Mouse (Mus musculus) forelimb bud, embryonic 11.5 days (tissue): ENCODE measurements around the gene Stn1.

ENCODE experiments used
- DNase-seq: peaks from one replicate; pipeline ENCODE4 v3.0.0-alpha.2; 2012; ENCODE audit warnings: low read depth, low spot score

Stn1 gene

DNA sequence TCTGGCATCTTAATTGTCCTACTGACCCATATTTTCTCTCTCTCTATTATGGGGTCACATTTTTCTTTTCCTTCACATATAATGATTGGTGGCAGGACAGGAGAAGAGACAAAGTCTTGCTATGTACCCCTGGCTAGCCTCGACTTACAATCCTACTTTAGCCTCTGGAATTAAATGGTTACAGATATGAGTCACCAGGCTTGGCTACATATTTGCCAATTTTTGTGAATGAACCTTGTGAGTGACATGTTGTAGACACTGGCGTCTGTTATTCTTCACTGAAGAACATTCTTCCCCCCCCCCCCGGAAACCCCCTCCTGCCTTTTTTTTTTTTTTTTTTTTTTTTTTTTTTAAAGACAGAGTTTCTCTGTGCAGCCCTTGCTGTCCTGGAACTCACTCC is 54.0 kb downstream of the Stn1 start:
- no peak for DNase-seq

DNA sequence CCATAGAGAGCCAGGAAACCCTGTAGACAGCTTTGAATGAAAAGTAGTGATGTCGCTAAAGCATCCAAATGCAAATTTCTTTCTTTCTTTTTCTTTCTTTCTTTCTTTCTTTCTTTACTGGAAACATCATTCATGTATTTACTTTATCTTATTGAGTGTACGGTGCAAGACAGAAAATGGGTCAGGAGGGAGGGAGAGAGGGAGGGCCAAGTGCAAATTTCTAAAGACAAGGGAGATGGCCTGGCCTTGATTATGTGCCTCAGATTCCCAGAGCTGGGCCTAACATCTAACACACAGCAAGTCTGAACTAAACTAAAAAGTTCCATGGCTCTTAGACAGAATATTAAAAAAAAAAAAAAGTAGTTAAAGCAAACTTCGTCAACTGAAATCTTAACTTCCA is 63.9 kb downstream of the Stn1 start:
- no peak for DNase-seq

DNA sequence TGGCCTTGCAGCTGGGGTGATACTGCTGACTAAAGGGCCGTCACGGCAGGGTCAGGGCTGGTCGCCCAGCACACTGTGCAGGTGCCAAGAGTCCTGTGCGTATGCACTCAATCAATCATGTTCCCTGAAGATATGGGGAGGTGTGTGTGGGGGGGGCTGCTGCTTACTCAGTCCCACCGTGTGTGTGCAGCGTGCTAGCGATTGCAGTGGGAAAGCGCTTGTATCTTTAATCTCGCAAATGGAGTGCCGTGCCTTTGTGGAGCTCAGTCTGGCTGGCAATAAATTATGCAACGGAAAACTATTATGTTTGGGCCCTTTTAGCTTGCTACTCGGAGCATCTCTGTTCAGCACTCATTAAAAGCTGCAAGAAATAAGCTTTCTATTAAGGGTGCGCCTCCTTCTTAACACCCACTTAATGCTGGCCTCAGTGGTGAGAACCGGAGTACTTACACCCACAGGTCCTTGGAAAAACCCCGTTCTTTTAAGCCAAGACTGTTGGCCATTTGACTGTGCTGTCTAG is 64.4 kb downstream of the Stn1 start:
- DNase-seq, result no peak

DNA sequence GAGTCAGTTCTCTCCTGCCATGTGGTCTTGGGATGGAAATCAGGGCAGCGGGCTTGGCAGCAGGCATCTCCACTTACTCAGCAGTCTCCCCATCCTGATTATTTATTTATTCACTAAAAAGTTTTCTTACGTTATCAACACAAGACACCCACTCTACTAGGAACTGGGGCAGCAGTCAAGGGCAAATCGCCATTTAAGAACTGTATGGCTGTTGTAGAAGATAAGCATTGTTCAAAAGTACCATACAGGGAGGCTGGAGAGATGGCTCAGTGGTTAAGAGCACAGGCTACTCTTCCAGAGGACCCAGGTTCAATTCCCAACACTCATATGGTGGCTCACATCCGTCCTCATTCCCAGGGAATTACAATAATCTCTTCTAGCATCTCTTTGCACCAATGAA is 65.5 kb downstream of the Stn1 start:
- DNase-seq, result no peak

DNA sequence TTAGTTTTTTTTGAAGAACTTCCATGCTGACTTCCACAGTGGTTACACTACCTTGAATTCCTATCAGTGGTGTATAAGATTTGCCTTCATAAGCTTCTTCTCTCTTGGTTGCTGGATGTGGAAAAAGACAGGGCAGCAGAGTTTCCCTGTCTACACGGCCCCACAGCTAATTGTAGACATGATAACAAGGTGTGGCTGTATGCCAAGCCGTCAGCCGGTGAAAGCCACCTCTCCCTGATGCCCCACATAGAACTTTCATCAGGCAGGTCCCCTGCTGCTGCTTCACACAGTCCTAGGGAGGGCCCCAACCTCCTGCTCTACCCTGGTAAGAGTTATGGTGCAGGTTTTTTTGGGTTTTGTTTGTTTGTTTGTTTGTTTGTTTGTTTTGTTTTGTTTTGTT is 68.6 kb downstream of the Stn1 start:
- no peak for DNase-seq

DNA sequence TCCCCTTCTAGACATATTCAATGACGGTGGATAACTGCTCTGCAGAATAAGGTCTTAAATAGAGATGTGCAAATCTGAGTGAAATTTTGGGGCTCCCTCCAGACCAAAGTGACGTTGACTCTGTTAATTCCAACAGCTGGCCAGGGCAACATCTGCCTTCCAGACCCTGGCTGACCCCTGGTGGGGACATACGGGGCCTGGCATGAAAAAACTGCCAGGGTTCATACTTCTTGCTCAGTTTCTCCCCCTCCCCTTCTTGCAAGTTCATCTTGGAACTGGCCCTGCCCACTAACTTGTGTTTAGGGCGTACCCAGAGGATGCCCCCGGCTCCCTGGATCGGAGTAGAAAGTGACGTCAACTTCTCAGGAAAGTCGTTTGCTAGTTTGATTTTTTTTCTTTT is 70.5 kb downstream of the Stn1 start:
- DNase-seq, result no peak

DNA sequence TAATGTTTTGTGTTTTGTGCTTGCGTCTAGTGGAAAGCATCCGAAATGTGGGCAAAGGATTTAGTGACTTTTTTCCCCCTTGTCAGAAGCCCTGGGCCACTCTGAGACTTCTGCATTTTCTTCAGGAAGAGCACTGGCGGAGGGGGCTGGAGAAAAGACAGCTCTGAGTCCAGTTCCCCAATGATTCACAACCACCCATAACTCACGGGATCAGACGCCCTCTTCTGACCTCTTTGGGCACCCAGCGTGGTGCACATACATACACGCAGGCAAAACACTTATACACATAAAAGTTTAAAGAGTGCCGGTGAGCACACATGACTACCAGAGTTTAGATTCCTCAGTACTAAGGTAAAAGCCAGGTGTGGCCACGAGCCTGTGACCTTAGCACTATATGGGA is 71.8 kb downstream of the Stn1 start:
- DNase-seq, result no peak

DNA sequence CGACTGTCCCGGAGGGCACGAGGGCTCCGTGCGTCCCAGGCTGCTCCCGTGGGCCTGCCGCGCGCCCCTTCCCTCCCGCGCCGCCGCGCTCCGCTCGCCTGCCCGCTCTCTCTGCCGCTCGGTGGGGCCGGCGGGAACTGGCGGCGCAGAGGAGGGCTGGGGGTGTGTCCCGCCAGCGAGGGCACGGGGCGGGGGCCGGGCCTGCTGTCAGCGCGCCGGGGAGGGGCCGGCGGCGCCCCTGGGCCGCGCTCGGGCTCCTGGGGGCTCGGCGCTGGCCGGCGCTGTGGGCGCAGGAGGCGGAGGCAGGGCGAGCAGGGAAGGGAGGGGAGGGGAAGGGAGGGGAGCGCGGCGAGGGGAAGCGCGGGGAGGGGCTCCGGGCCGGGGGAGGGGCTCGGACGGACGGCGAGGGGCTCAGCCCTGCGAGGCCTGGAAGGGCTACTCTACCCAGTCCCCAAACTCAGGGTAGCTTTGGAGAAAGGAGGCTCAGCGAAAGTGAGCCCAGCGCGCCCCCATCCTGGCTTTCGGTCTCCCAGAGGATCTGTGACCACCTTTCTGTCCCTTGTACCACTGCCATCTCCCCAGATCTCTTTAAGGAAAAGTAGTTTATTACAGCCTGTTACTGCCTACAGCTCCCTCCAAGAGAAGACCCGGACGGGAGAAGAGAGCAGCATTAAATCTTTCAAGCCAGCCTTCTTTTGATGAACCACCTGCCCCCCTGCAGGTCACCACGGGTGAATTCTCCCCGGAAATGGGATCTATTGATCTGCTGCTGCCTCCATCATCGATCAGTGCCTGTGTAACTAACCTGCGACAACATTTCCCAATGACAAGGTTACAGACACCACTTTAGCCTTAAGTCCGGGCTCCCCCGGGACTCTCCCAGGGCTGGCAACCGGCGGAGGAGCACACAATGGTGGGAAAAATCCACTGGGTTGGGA is 72.7 kb downstream of the Stn1 start, which contains the start of gene Sh3pxd2a:
TSS of gene Sh3pxd2a (minus strand) at position 98 of the 938 bp plus-strand sequence.
- DNase-seq, result peak; percentile 73

DNA sequence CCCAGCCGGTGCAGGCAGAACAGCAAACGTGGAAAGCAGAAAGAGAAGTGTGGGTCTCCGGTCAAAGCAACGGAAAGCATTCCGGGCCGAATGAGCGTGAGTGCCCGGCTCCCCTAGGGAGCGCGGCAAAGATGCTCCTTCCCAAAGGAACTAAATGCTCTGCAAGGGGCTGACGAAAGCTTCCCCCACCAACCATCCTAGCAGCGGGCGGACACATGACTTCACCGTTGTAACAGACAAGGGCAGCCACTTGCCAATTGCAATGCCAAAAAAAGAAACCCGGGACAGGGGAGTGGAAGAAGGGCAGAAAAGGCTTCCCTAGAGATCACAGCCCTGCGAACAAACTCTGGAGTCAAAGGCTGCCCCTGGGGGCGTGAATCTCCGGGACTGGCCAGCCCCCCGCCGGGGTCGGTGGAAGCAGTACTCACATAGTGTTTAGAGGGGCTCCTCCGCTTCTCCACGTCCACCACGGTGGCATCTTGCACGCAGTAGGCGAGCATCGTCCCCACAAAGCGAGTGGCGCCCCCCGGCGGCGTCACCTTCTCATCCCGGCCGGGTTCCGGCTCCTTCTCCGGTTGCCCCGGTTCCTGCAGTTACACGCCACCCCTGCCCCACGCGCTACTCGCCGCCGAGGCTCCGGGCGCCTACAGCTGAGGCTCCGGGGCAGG is 73.5 kb downstream of the Stn1 start:
- DNase-seq, result peak; percentile 60

DNA sequence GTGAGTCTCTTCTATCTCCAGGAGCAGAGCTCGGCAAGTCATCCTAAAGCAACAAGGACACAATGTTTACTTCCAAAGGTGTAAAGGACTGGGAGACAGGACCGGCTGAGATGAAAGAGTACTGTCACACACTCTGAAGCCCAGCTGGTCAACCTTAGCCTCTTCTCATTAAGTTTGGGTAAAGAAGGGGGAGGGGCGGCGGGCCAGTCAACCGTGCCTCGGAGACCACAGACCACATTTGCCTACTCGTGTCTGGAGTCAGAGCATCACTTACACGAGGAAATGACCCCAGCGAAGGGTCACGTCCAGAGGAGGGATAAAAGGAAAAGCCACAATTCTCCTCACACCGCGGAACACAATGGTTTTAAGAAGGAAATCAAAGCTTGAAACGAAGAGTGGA is 74.1 kb downstream of the Stn1 start:
- no peak for DNase-seq

DNA sequence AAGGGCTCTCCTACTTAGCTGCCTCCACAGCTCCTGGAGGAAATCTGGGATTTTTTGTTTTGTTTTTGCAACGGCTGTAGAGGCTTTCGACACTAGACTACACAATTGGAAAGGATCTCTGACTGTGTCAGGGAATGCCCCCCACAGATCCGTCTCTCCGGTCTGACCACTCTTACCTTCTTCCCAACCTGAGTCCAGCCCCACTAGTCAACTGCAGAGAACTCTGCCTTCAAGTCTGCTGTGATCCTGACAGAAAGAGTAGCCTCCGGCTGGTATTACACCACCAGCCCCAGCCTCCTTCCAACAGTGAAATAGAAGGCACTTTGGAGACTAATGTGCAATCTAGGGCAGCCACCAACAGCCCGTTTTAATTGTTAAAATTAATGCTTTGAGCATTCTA is 74.6 kb downstream of the Stn1 start:
- no peak for DNase-seq

DNA sequence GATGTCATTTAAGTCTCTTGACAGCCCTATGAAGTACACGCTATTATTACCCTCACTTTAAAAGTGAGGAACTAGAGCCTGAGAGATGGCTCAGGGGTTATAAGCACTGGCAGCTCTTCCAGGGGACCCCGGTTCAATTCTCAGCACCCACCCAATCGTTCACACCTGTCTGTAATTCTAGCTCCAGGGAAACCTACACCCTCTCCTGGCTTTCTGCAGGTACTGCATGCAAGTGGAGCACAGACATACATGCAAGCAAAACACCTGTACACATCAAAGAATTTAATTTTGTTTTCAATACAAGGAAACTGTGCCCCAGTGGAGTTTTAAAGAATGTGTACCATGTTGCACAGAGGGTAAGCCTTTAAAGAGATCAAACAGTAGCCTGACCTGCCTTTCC is 75.5 kb downstream of the Stn1 start:
- DNase-seq, result no peak

DNA sequence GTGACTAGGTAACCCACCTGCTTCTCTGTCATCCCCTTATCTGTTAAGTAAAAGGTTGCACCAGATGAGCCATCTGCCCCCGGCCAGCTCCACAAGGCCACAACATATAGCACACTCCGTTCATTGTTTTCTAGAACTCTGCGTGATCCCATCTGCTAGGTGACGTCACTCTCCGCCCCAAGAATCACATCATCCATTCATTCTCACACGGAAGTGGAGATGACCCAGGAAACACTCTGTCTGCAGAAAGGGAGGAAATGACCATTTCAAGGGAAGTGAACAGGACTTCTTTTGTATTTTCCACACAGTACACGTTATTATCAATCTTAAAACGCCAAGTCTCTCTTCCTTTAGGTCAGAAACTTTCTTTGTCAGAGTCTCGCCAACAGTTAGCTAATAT is 75.9 kb downstream of the Stn1 start:
- no peak for DNase-seq

DNA sequence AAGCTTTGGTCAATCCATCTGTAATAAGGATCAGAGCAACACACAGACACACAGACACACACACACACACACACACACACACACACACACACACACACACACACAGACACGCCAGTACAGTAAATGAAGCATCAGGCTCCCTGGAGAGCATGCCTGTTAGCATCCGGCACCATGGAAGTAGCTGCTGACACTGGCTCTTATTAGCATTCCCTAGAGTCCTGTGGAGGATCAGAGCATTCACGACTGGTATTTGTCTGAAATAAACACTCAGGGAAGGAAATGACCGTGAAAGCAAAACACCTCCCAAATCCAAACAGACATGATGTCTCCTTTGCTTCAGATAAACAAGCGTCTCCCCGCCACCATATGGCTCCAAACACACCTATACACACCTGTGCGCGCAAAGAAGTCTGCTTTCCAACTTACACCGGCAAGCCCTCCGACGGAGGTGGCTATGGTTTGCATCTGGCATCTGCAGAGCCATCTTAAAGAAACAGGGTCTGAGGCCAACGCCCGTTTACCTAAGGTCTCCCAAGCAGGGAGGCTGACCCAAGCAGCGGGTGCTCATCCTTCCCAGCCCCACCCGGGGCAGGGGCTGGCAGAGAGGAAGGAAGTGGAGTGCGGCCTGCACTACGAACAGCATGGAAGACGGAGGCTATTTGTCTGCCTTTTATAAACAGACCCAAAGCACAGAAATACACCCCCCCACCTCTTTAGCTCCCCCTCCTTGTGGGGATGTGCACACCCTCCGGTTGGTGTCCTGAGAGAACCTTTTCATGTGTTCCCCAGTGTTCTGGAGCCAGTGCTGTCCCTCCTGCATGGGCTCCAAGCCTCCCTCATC is 77.0 kb downstream of the Stn1 start:
- DNase-seq, result no peak

DNA sequence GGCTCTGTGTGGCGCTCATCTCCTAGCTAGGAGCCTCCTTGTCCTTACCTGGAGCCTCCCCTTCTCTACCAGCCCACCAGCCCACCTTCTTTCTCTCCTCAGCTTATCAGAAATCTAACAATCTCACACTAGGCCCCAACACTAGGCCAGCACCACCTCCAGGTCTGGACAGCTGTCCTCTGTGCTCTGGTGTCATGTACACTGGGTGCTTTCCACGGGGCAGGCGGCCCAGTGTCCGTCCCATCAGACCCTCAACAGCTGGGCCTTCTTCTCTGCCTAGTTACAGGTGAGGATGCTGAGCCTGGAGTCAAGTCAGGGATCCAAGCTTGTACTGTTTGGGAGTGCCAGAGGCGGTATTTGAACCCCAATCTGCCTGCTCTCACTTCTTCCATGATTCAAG is 78.1 kb downstream of the Stn1 start:
- DNase-seq, result no peak

DNA sequence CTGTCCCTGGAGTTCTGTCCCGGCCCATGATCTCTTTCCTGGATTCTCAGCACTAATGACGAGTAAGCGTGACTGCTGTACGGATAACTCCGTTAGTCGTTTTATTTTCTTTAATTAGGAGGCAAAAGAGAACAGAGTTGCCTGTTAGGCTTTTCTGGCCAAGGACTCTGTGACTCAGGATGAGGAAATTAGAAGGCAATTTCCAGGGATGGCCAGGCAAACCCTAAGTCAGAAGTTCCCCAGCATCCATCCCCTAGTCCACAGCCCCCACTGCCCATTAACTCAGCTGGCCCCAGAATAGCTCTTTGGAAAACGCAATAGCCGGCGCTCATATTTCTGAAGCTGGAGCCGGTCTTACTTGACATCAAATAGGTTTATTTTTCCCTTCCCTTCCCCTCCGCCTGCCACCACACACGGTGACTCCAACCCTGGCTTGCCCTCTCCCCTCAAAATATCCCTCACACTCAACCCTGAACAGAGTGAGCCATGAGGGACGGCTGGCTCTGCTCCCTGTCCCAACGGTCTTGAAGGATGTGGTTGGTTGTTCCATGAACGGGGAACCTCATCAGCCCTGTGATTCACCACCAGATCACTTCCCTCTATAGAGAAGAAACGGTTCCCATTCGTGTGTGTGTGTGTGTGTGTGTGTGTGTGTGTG is 78.7 kb downstream of the Stn1 start:
- DNase-seq, result no peak

DNA sequence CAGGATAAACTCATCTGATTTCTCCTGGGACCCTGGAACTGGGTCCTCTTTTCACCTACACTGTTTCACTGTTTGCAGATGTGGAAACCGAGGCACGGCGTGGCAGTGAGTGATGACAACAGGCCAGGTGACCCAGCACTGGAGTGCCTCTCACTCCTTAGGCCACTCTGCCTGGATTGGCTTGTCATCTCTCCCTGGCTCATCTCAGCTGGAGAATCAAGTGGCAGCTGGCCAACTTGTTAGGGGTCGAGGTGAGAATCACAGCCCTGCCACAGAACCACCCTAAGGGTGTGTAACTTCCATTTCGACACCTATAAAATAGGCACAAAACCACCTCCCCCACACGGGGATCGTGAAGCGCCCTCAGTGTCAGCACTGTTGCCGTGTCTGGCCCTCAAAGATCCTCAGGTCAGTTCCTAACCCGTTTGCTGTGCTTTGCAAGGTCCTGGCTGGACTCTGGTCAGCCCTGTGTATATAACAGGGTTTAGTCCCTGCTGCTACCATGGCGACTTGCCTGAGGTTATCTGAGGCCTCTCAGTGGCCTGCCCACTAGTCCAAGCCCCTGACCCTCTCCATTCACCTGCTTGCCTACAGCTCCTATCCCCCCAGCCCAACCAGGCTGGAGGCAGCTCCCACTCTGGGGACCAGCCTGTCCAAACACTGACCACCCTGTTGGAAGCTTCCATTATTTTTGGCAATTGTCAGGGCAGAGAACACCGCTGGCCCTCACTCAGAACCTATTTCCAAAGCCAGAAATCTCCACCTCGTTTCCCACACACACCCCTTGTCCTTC is 79.4 kb downstream of the Stn1 start:
- DNase-seq, result no peak

DNA sequence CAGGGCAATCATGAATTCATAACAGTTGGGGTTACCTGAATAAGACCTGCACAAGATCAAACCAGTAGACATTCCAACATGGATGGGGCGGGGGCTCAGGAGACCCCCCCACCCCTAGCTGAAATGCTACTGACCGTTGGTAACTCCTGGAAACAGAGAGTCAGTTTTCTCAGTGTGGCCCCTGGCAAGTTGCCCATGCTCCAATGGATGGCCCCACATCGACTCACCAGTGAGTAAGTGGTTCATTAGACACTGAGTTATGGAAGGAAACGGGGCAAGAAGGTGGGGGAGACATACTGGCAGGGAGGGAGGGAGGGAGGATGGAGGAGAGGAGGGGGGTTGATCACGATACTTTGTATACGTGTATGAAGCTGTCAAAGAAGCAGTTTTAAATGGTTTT is 81.3 kb downstream of the Stn1 start:
- DNase-seq, result no peak

DNA sequence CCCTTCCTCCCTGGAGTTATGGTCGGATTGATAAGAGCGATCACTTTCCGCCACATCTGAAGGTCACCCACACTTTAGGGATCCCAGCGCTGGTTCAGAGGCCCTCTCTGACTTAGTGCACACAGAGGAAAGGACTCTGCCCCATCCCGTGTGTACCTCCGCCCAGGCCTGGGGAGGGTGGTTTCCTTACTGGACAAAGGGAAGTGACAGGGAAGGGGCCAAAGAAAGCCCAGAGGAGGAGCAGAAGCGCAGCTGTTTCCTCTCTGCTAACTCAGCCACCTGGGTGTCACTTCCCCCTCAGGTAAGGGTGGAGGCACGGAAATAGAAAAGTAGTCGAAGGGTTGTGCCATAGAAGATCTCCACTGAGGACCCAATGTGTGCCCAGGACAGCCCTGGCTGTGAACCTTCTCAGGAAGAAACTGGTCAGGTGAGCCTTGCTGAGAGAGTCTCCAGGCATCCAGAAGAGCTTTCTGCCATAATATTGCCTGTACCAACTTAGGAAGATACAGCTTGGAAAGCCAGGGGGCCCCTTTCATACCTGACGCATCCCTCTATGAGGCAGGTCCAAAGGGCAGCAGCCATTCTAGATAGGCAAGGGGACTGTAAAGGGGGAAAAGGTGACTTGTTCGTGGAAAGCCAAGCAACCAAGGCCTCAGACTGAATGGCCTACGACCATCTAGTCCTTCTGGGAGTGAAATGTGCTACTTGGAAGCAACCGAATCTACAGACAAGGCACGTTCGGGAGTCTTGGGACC is 82.1 kb downstream of the Stn1 start:
- no peak for DNase-seq
